Mouse (Mus musculus) liver, embryonic 14 days (tissue): ENCODE measurements around the gene Fibin. TPM values are rescaled to one million over a fixed set of nuclear protein-coding genes. Genes with fewer than 3 reads are reported as not detected.

Experiments used
- polyA plus RNA-seq: library from polyadenylated mRNA; depleted of rRNA; stranded (reverse); fragments of >200 nt; gene quantifications from 2 replicates; pipeline ENCODE4 v1.2.3, GENCODE M21; 2012; rRNA removed

Gene Fibin
- polyA plus RNA-seq = 0.18 and 1.0 TPM in 2 replicates

GRCm38 (mm10) chr2:110362432-110363283 lies at the start of gene Fibin:
Fibin (minus strand) TSS chr2:110363183.

GRCm38 (mm10) chr2:110314509-110315155 lies 48.4 kb downstream of the Fibin start, which contains the start of gene Bbox1:
Bbox1 (minus strand) TSS chr2:110314560.

Other genes with a start within 250 kb of the Fibin start
- 1.9 and 2.5 TPM in 2 replicates for gene Bbox1, start 48.6 kb downstream of the Fibin start, polyA plus RNA-seq
- not detected in 2 replicates for gene Slc5a12, start 234.1 kb upstream of the Fibin start, polyA plus RNA-seq